Mouse (Mus musculus) heart, embryonic 10.5 days (tissue): ENCODE data around the gene Slc16a14. TPM values are rescaled to one million over a fixed set of nuclear protein-coding genes. Genes with fewer than 3 reads are reported as not detected.

Experiments used
- DNase-seq: peaks from one replicate; pipeline ENCODE4 v3.0.0-alpha.2; 2017; ENCODE audit warnings: low spot score
- H3K27ac ChIP-seq: fragments of 300-500 bp; sonication (generic); 2 replicates; pipeline ENCODE4 v1.5.1; 2016; ENCODE audit warnings: mild to moderate bottlenecking
- H3K27me3 ChIP-seq: fragments of 300-500 bp; sonication (generic); 2 replicates; pipeline ENCODE4 v1.6.1; 2016; ENCODE audit warnings: mild to moderate bottlenecking; ENCODE audit not compliant: poor library complexity, insufficient read depth, severe bottlenecking
- H3K36me3 ChIP-seq: fragments of 300-500 bp; sonication (generic); 2 replicates; pipeline ENCODE4 v1.6.1; 2016; ENCODE audit warnings: mild to moderate bottlenecking, moderate library complexity
- H3K4me1 ChIP-seq: fragments of 300-500 bp; sonication (generic); 2 replicates; pipeline ENCODE4 v1.6.1; 2016; ENCODE audit warnings: mild to moderate bottlenecking
- H3K4me3 ChIP-seq: fragments of 300-500 bp; sonication (generic); 2 replicates; pipeline ENCODE4 v1.5.1; 2016; ENCODE audit warnings: mild to moderate bottlenecking, moderate library complexity
- H3K9me3 ChIP-seq: fragments of 300-500 bp; sonication (generic); 2 replicates; pipeline ENCODE4 v1.6.1; 2016; ENCODE audit warnings: mild to moderate bottlenecking, moderate library complexity
- WGBS: fragments of 180-500 bp; shearing (Covaris S2); methylation state at CpG from one replicate; pipeline ENCODE4 v1.1.7; 2016; 5-methylcytosine and 5-hydroxymethylcytosine counted together
- polyA plus RNA-seq: library from polyadenylated mRNA; unstranded; fragments of >200 nt; fragmentation: Nextera tagmentation; extraction: Ambion mirVana; gene quantifications from 2 replicates; pipeline ENCODE4 v1.2.1, GENCODE M21; 2016

Gene Slc16a14
- polyA plus RNA-seq, 1 experiment from 2014 or later, result 0.09 TPM

- no peaks in the 10 kb centered on the region for H3K9me3 ChIP-seq
- WGBS, result 74% methylated on average over 4 of the region's 4 CpGs
- no peak overlapping the region for H3K27ac ChIP-seq
- no peak for DNase-seq
- H3K36me3 ChIP-seq, result no peaks in the 10 kb centered on the region
- H3K27me3 ChIP-seq, result no peaks in the 10 kb centered on the region
- peaks cover 6% of the 10 kb centered on the region; the same call in 1 of the 2 replicates for H3K4me1 ChIP-seq
- no peak overlapping the region for H3K4me3 ChIP-seq
These were observed 62.0 kb downstream of the Slc16a14 start for GRCm38 (mm10) chr1:84872939-84873338.

GRCm38 (mm10) chr1:84872105-84872504 lies 62.8 kb downstream of the Slc16a14 start:
- no peak overlapping the region for H3K27ac ChIP-seq
- 38% methylated on average over 3 of the region's 3 CpGs for WGBS
- no peaks in the 10 kb centered on the region for H3K9me3 ChIP-seq
- H3K4me3 ChIP-seq, result no peak overlapping the region
- peaks cover 6% of the 10 kb centered on the region; the same call in 1 of the 2 replicates for H3K4me1 ChIP-seq
- no peaks in the 10 kb centered on the region for H3K27me3 ChIP-seq
- no peaks in the 10 kb centered on the region for H3K36me3 ChIP-seq
- no peak for DNase-seq

GRCm38 (mm10) chr1:84871131-84871530 lies 63.8 kb downstream of the Slc16a14 start:
- H3K27me3 ChIP-seq, result no peaks in the 10 kb centered on the region
- no peak for DNase-seq
- H3K36me3 ChIP-seq, result no peaks in the 10 kb centered on the region
- H3K27ac ChIP-seq, result no peak overlapping the region
- peaks cover 6% of the 10 kb centered on the region; the same call in 1 of the 2 replicates for H3K4me1 ChIP-seq
- no peaks in the 10 kb centered on the region for H3K9me3 ChIP-seq
- WGBS, result 51% methylated on average over 6 of the region's 6 CpGs
- H3K4me3 ChIP-seq, result no peak overlapping the region

- DNase-seq, result no peak
- Histone ChIP-seq H3K4me3 (0 out of 2 replicates have a peak overlapping the region, but pooled peaks have one; percentile 12), H3K27me3 (no peaks in the 10 kb centered on the region), H3K36me3 (no peaks in the 10 kb centered on the region), H3K27ac (peak overlapping the region; percentile 42; the same call in 1 of the 2 replicates), H3K4me1 (peaks cover 9% of the 10 kb centered on the region; the same call in 1 of the 2 replicates), H3K9me3 (no peaks in the 10 kb centered on the region)
- WGBS, result 20% methylated on average over 7 of the region's 7 CpGs
These were observed 65.4 kb downstream of the Slc16a14 start for GRCm38 (mm10) chr1:84869498-84869897.

GRCm38 (mm10) chr1:84868841-84869240 lies 66.1 kb downstream of the Slc16a14 start:
- WGBS, result 70% methylated on average over 4 of the region's 4 CpGs
- no peak overlapping the region for H3K4me3 ChIP-seq
- 0 out of 2 replicates have a peak overlapping the region, but pooled peaks have one; percentile 42 for H3K27ac ChIP-seq
- peaks cover 12% of the 10 kb centered on the region; the same call in 1 of the 2 replicates for H3K4me1 ChIP-seq
- no peak for DNase-seq
- H3K27me3 ChIP-seq, result no peaks in the 10 kb centered on the region
- H3K9me3 ChIP-seq, result no peaks in the 10 kb centered on the region
- no peaks in the 10 kb centered on the region for H3K36me3 ChIP-seq

- H3K27ac ChIP-seq, result no peak overlapping the region
- H3K9me3 ChIP-seq, result no peaks in the 10 kb centered on the region
- no peak overlapping the region for H3K4me3 ChIP-seq
- no peaks in the 10 kb centered on the region for H3K27me3 ChIP-seq
- no peaks in the 10 kb centered on the region for H3K36me3 ChIP-seq
- no peak for DNase-seq
- peaks cover 12% of the 10 kb centered on the region; the same call in 1 of the 2 replicates for H3K4me1 ChIP-seq
These were observed 66.6 kb downstream of the Slc16a14 start for GRCm38 (mm10) chr1:84868311-84868710.

GRCm38 (mm10) chr1:84866706-84867230 lies 68.2 kb downstream of the Slc16a14 start:
- no peak overlapping the region for H3K4me3 ChIP-seq
- WGBS, result 86% methylated on average over 3 of the region's 3 CpGs

GRCm38 (mm10) chr1:84866231-84866630 lies 68.7 kb downstream of the Slc16a14 start:
- WGBS, result 85% methylated on average over 6 of the region's 6 CpGs
- Histone ChIP-seq H3K36me3 (no peaks in the 10 kb centered on the region), H3K4me1 (peaks cover 12% of the 10 kb centered on the region; the same call in 1 of the 2 replicates), H3K4me3 (no peak overlapping the region), H3K9me3 (no peaks in the 10 kb centered on the region), H3K27ac (no peak overlapping the region), H3K27me3 (no peaks in the 10 kb centered on the region)
- no peak for DNase-seq

More at GRCm38 (mm10) chr1:84866706-84867230, 68.2 kb downstream of the Slc16a14 start:
- no peak overlapping the region for H3K27ac ChIP-seq
- H3K9me3 ChIP-seq, result no peaks in the 10 kb centered on the region
- H3K4me1 ChIP-seq, result peaks cover 12% of the 10 kb centered on the region; the same call in 1 of the 2 replicates
- H3K36me3 ChIP-seq, result no peaks in the 10 kb centered on the region
- DNase-seq, result no peak
- no peaks in the 10 kb centered on the region for H3K27me3 ChIP-seq

- H3K9me3 ChIP-seq, result no peaks in the 10 kb centered on the region
- 46% methylated on average over 2 of the region's 2 CpGs for WGBS
- no peaks in the 10 kb centered on the region for H3K36me3 ChIP-seq
- peaks cover 11% of the 10 kb centered on the region; the same call in 1 of the 2 replicates for H3K4me1 ChIP-seq
- no peaks in the 10 kb centered on the region for H3K27me3 ChIP-seq
- H3K27ac ChIP-seq, result no peak overlapping the region
- no peak overlapping the region for H3K4me3 ChIP-seq
- DNase-seq, result no peak
These were observed 70.3 kb downstream of the Slc16a14 start for GRCm38 (mm10) chr1:84864645-84865044.

GRCm38 (mm10) chr1:84861255-84861630 lies 73.7 kb downstream of the Slc16a14 start:
- no peaks in the 10 kb centered on the region for H3K27me3 ChIP-seq
- H3K4me3 ChIP-seq, result no peak overlapping the region
- no peak for DNase-seq
- H3K4me1 ChIP-seq, result 0 out of 2 replicates have a peak, but pooled peaks cover 6% of the 10 kb centered on the region
- H3K9me3 ChIP-seq, result no peaks in the 10 kb centered on the region
- 78% methylated on average over 1 of the region's 1 CpGs for WGBS
- no peak overlapping the region for H3K27ac ChIP-seq
- no peaks in the 10 kb centered on the region for H3K36me3 ChIP-seq

GRCm38 (mm10) chr1:84860360-84861254 lies 74.3 kb downstream of the Slc16a14 start:
- no peak overlapping the region for H3K27ac ChIP-seq
- H3K4me3 ChIP-seq, result no peak overlapping the region
- 0 out of 2 replicates have a peak, but pooled peaks cover 6% of the 10 kb centered on the region for H3K4me1 ChIP-seq
- no peaks in the 10 kb centered on the region for H3K9me3 ChIP-seq
- DNase-seq, result no peak
- no peaks in the 10 kb centered on the region for H3K27me3 ChIP-seq
- no peaks in the 10 kb centered on the region for H3K36me3 ChIP-seq
- WGBS, result 63% methylated on average over 10 of the region's 10 CpGs

GRCm38 (mm10) chr1:84859597-84859996 lies 75.3 kb downstream of the Slc16a14 start:
- H3K27ac ChIP-seq, result no peak overlapping the region
- H3K4me1 ChIP-seq, result 0 out of 2 replicates have a peak, but pooled peaks cover 4% of the 10 kb centered on the region
- no peak for DNase-seq
- WGBS, result 87% methylated on average over 6 of the region's 6 CpGs
- no peaks in the 10 kb centered on the region for H3K36me3 ChIP-seq
- no peak overlapping the region for H3K4me3 ChIP-seq
- H3K9me3 ChIP-seq, result no peaks in the 10 kb centered on the region
- no peaks in the 10 kb centered on the region for H3K27me3 ChIP-seq
